ENCODE assay signal across 9 mouse cellular contexts in genomic region chr11:89302056-89302815, GRCm38 (mm10). TPM values are rescaled to one million over a fixed set of nuclear protein-coding genes. Genes with fewer than 3 reads are reported as not detected.
DNase-seq lines count a peak whose midpoint lies in the region; ATAC-seq and TF ChIP-seq lines count a peak whose summit lies in the region.
"Had no signal": no experiment of that assay in that cellular context is flagged by ENCODE, and none has a peak within 500 bp of the region (broad histone marks: within the 10 kb centered on the region; RNA-seq: fewer than 3 reads in every experiment).

TSS of gene Nog (minus strand) at chr11:89302332.

- peak within 1 kb of the TSS; percentile 81 for H3K4me3 ChIP-seq in gastrocnemius, adult 2 months
- H3K4me3 ChIP-seq in cortical plate, adult 2 months (ENCODE audit: insufficient read depth, low read length) = peak within 1 kb of the TSS; percentile 53
- H3K4me3 ChIP-seq in kidney, embryonic 14.5 days (ENCODE audit: low read length) = peak within 1 kb of the TSS; percentile 64
- H3K4me3 ChIP-seq in limb, embryonic 12.5 days (replicated peaks) = peak within 1 kb of the TSS; percentile 68
- H3K4me3 ChIP-seq in neural tube, embryonic 12.5 days = peak within 1 kb of the TSS; percentile 66

- H3K27ac ChIP-seq in gastrocnemius, adult 2 months = peak within 1 kb of the TSS; percentile 73
- peak within 1 kb of the TSS; percentile 79 for H3K27ac ChIP-seq in cortical plate, adult 2 months (ENCODE audit: insufficient read depth, low read length)
- H3K27ac ChIP-seq in kidney, embryonic 14.5 days (ENCODE audit: low read depth, low read length) = peak within 1 kb of the TSS; percentile 9; the same call in 1 of the 2 replicates
- peak within 1 kb of the TSS; percentile 90 for H3K27ac ChIP-seq in limb, embryonic 12.5 days
- H3K27ac ChIP-seq in neural tube, embryonic 12.5 days = peak within 1 kb of the TSS; percentile 62

- TF ChIP-seq POLR2A in cortical plate, adult 2 months (IDR thresholded peaks at IDR 0.05; ENCODE audit: extremely low read depth, insufficient read depth, low read length) = no peak

- peak within 1 kb of the TSS; percentile 59 for H3K9ac ChIP-seq in kidney, embryonic 14.5 days (ENCODE audit: low read depth, low read length)
- peak within 1 kb of the TSS; percentile 82 for H3K9ac ChIP-seq in limb, embryonic 12.5 days (replicated peaks)
- peak within 1 kb of the TSS; percentile 76 for H3K9ac ChIP-seq in neural tube, embryonic 12.5 days

- H3K9me3 ChIP-seq in kidney, embryonic 14.5 days (ENCODE audit: control insufficient read depth, low read length) = no peaks in the 10 kb centered on the region
- no peaks in the 10 kb centered on the region for H3K9me3 ChIP-seq in limb, embryonic 12.5 days
- peaks cover 3% of the 10 kb centered on the region; the same call in 1 of the 2 replicates for H3K9me3 ChIP-seq in neural tube, embryonic 12.5 days

- intact Hi-C loops in gastrocnemius, adult 2 months (cut with DNase I) = loop anchor here (2.0 kb wide), 1 partner anchor 201 kb away; no protein-coding TSS in a partner anchor
- intact Hi-C loops in gastrocnemius, postnatal 36 days (cut with DNase I) = loop anchor here (2.0 kb wide), 1 partner anchor 201 kb away; no protein-coding TSS in a partner anchor

- H3K4me1 ChIP-seq in cortical plate, adult 2 months (ENCODE audit: control insufficient read depth, insufficient read depth, low read length) = peaks cover 2% of the 10 kb centered on the region; the same call in 1 of the 2 replicates
- peaks cover 18% of the 10 kb centered on the region; the same call in 1 of the 2 replicates for H3K4me1 ChIP-seq in kidney, embryonic 14.5 days (ENCODE audit: control insufficient read depth, insufficient read depth, low read length)
- peaks cover 30% of the 10 kb centered on the region for H3K4me1 ChIP-seq in limb, embryonic 12.5 days (replicated peaks)
- peaks cover 28% of the 10 kb centered on the region for H3K4me1 ChIP-seq in neural tube, embryonic 12.5 days

- peak; percentile 18; the same call in 1 of the 2 replicates for ATAC-seq in kidney, embryonic 14.5 days (ENCODE audit: low FRiP score, low TSS enrichment)
- peak; percentile 20; the same call in 1 of the 2 replicates for ATAC-seq in limb, embryonic 12.5 days (ENCODE audit: insufficient number of reproducible peaks, insufficient read depth, low FRiP score, low TSS enrichment, low read depth)
- ATAC-seq in neural tube, embryonic 12.5 days (ENCODE audit: low FRiP score, low read depth) = peak; percentile 22

- H3K36me3 ChIP-seq in kidney, embryonic 14.5 days (ENCODE audit: control insufficient read depth, insufficient read depth, low read length) = no peaks in the 10 kb centered on the region
- H3K36me3 ChIP-seq in limb, embryonic 12.5 days = no peaks in the 10 kb centered on the region
- H3K36me3 ChIP-seq in neural tube, embryonic 12.5 days = no peaks in the 10 kb centered on the region

- H3K27me3 ChIP-seq in kidney, embryonic 14.5 days (ENCODE audit: control insufficient read depth, insufficient read depth, low read length) = peaks cover 11% of the 10 kb centered on the region
- H3K27me3 ChIP-seq in limb, embryonic 12.5 days = peaks cover 61% of the 10 kb centered on the region
- peaks cover 13% of the 10 kb centered on the region for H3K27me3 ChIP-seq in neural tube, embryonic 12.5 days (replicated peaks)

- H3K4me2 ChIP-seq in kidney, embryonic 14.5 days (replicated peaks; ENCODE audit: low read depth, low read length) = peak within 1 kb of the TSS; percentile 98
- peak within 1 kb of the TSS; percentile 92 for H3K4me2 ChIP-seq in limb, embryonic 12.5 days
- peak within 1 kb of the TSS; percentile 92 for H3K4me2 ChIP-seq in neural tube, embryonic 12.5 days (replicated peaks)

- 1% methylated on average over 84 of the region's 97 CpGs for WGBS in kidney, embryonic 14.5 days
- under 1% methylated on average over 96 of the region's 97 CpGs for WGBS in limb, embryonic 12.5 days
- under 1% methylated on average over 82 of the region's 97 CpGs for WGBS in neural tube, embryonic 12.5 days

- peak; percentile 55 for DNase-seq in gastrocnemius, adult 2 months
- no peak for DNase-seq in gastrocnemius, adult 18-20 months (ENCODE audit: low spot score)
- DNase-seq in gastrocnemius, postnatal 36 days = peak; percentile 15 to 35
- DNase-seq in thymus, postnatal 4 days = peak; percentile 66

- TF ChIP-seq CTCF in gastrocnemius, adult 2 months (IDR thresholded peaks at IDR 0.05) = no peak
- no peak for TF ChIP-seq CTCF in cortical plate, adult 2 months (IDR thresholded peaks at IDR 0.05; ENCODE audit: extremely low read depth, insufficient read depth, low read length)

RNA-seq across cellular contexts. Expression of gene Nog, which starts in this region (rescaled TPM):
- 1 to 10 TPM; 3.1 to 3.5 TPM for total RNA-seq in gastrocnemius, adult 2 months (2021)
- 1 to 10 TPM; 1.9 to 2.6 TPM for total RNA-seq in gastrocnemius, adult 18-20 months (2021)
- polyA plus RNA-seq in cortical plate, adult 2 months (2012; rRNA removed) = 8.7 and 8.8 TPM in 2 replicates
- total RNA-seq in gastrocnemius, postnatal 36 days (2021) = 1 to 10 TPM; 2.3 to 3.1 TPM
- 1.3 and 1.4 TPM in 2 replicates for polyA plus RNA-seq in kidney, embryonic 14.5 days (2014; fragmentation: Nextera tagmentation; extraction: Ambion mirVana)
- 11.1 TPM in 2 replicates for polyA plus RNA-seq in limb, embryonic 12.5 days (2016; fragmentation: Nextera tagmentation; extraction: Ambion mirVana)
- 3.7 and 4.4 TPM in 2 replicates for polyA plus RNA-seq in neural tube, embryonic 12.5 days (2016; fragmentation: Nextera tagmentation; extraction: Ambion mirVana)
- total RNA-seq: neutrophil, adult 5-6 weeks had no signal

Comparison
In these comparisons a context has a peak if more than half of its experiments do, and no peak if none do; other contexts are left out.
1. H3K27ac ChIP-seq: peak in every context shown above with its lines; median percentile 90 in limb, embryonic 12.5 days; 79 in cortical plate, adult 2 months; 73 in gastrocnemius, adult 2 months; 62 in neural tube, embryonic 12.5 days; 9 in kidney, embryonic 14.5 days.